Mouse (Mus musculus): ENCODE results near the gene Ltb4r2. TPM values are rescaled to one million over a fixed set of nuclear protein-coding genes. Genes with fewer than 3 reads are reported as not detected.

Ltb4r2 gene
- polyA plus RNA-seq (2012; rRNA removed), result 0.06 TPM in 2 replicates

- no peak for DNase-seq (ENCODE audit: low spot score)
These were observed at the start of gene Ltb4r2 for GRCm38 (mm10) chr14:55761163-55761562. Ltb4r2 (plus strand) TSS chr14:55761428.

GRCm38 (mm10) chr14:55711786-55712185 lies 49.4 kb upstream of the Ltb4r2 start:
- DNase-seq (ENCODE audit: low spot score), result no peak

GRCm38 (mm10) chr14:55713007-55713728 lies 48.1 kb upstream of the Ltb4r2 start:
- DNase-seq (ENCODE audit: low spot score), result no peak

- DNase-seq (ENCODE audit: low spot score), result no peak
These were observed 47.5 kb upstream of the Ltb4r2 start, which contains the start of gene Tgm1 for GRCm38 (mm10) chr14:55713729-55714122. Tgm1 (minus strand) TSS chr14:55713926.

- DNase-seq (ENCODE audit: low spot score), result no peak
These were observed 46.3 kb upstream of the Ltb4r2 start for GRCm38 (mm10) chr14:55714893-55715292.

- DNase-seq (ENCODE audit: low spot score), result no peak
These were observed 45.0 kb upstream of the Ltb4r2 start for GRCm38 (mm10) chr14:55716271-55716670.

DNA sequence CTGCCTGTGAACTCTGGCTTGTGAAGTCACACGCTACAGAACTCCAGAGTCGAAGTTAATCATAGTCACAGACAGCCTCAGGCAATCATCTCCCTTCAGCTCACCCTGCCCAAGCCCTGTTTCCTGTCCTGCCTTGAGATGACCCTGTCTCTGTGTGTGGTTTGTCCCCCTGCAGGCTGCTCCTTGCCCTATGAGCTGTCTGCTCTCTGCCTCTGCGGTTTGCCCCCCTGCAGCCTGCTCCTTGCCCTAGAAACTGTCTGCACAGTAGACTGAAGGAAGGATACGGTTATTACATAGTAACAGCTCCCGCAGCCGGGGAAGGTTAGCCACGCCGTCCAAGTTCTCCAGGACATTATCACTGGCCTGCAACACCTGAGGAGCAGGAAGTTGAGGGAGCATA lies 44.3 kb upstream of the Ltb4r2 start:
- DNase-seq (ENCODE audit: low spot score), result no peak

- no peak for DNase-seq (ENCODE audit: low spot score)
These were observed 41.5 kb upstream of the Ltb4r2 start for GRCm38 (mm10) chr14:55719737-55720136.

DNA sequence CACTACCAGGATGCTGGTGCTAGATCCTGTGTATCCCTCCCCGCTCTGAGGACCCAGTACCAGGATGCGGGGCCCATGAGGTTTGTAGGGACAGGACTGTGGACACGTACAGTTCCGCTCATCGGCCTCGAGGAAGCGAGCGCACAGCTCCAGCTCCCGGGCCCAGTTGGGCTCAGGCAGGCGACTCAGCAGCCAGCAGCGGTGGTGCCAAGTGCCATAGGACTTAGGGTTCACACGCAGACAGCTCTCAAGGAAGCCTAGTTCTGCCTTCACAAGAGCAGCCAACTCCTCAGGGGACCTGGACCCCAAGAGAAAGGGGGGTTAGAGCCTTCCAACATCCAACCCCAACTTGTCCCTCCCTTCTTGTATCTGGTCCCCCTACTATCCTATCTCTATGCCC lies 40.6 kb upstream of the Ltb4r2 start:
- DNase-seq (ENCODE audit: low spot score), result no peak

- no peak for DNase-seq (ENCODE audit: low spot score)
These were observed 40.2 kb upstream of the Ltb4r2 start for GRCm38 (mm10) chr14:55721076-55721475.

DNA sequence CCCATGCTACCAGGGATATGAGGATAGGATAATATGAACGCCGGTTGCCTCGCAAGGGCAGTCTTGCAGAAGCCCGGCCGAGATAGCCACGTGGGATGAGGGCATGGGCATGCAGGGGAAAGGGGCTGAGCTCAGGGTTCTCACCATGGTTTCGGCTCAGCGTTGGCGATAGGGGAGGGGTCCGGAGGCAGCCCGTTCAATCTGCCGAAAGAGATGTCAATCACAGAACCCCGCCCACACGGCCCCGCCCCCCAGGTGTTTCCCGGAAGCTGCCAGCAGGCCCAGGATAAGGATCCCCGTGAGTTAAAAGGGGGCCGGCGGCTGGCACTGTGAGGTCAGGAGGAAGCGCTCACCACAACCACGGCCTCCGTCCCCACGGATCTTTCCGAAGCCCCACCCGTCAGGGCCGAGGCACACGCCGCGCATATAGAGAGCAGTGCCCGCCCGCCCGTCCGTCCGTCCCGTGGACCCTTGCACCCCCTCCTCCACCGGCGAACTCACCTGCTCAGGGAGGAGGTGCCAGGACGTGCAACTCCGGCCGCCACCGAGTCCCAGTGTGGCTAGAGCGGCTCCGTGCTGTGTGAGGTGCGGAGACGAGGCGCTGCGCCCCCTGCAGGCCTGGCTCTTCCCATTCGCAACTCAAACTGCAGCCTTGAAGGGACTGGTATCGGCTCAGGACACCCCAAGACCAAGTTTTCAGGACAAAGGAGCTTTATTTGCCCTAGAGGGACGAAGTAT lies 39.4 kb upstream of the Ltb4r2 start, which contains the start of gene Rabggta:
Gene Rabggta (minus strand): TSS at position 564 of the 738 bp plus-strand sequence.
- DNase-seq (ENCODE audit: low spot score), result peak; percentile 82

- no peak for DNase-seq (ENCODE audit: low spot score)
These were observed 38.7 kb upstream of the Ltb4r2 start for GRCm38 (mm10) chr14:55722438-55722945.

DNA sequence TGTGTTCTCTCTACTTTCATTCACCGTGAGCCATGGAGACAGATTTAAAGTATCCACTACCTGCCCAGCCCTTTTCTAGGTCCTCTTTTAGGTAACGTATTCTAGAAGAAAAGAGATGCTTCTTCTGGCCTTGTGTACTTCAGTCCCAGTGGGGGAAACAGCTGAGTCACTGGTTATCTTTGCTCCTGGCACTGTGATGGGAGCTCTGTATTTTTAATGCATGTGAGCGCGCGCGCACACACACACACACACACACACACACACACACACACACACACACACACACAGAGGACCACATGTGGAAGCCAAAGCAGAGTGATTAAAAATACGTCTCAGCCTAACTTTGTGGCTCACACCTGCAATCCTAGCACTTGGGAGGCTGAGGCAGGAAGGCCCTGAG lies 37.8 kb upstream of the Ltb4r2 start:
- DNase-seq (ENCODE audit: low spot score), result no peak

DNA sequence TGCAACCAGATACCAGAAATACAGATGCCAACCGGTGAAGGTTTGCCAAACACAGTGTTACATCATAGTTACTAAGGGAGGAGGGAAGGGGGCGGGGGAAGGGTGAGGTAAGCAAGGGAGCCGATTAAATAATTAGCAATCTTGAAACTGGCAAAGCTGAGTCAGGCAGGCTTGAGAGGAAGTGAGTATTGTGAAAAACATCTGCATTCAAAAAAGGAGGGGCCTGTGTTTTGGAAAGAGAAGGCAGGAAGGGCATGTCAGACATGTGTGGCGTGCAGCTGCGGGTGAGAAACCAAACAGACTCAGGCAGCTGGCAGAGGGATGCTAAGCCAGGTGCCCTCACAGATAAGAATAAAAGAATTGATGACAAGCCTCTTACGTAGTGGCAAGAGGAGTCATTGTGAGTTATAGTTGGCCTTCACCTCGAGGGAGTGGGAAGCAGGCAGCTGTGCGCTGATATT lies 36.8 kb upstream of the Ltb4r2 start:
- no peak for DNase-seq (ENCODE audit: low spot score)

- DNase-seq (ENCODE audit: low spot score), result no peak
These were observed 35.0 kb upstream of the Ltb4r2 start for GRCm38 (mm10) chr14:55726261-55726660.

DNA sequence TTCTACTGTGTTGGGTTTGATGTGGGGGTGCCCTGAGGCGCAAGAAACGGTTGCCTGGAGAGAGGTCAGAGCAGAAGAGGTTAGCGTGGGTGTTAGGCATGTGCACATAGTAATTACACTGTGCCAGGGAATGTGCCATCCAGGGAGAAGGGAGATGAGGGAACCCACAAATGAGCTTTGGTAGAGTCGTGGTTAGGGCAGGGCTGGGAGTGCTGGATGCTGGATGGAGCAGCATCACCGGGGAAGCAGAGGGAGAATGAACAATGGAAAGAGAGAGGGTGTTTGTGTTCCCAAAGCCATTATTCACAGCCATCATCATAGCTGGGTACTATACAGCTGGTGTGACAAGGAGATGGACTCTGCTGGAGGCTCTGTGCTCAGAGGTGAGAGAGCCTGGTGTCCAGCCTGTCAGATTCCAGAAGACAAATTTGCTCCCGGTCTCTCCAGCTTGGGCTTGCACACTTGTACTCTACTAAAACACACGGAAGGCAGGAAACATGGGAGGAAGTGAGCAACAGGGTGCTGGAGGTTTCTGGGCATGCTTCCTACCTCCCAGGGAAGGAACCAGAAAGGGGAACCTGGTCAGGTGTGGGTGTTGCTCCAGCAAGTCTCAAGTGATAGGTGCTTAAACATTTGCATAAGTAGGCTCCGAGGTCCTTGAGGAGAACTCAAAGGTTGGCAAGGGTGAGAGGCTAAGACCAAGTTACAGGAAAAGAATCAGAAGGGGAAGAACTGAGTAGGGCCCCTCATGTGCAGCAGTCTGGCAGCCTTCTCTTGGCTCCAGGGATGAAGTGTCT lies 33.1 kb upstream of the Ltb4r2 start:
- no peak for DNase-seq (ENCODE audit: low spot score)

- DNase-seq (ENCODE audit: low spot score), result no peak
These were observed 31.1 kb upstream of the Ltb4r2 start for GRCm38 (mm10) chr14:55730116-55730515.

DNA sequence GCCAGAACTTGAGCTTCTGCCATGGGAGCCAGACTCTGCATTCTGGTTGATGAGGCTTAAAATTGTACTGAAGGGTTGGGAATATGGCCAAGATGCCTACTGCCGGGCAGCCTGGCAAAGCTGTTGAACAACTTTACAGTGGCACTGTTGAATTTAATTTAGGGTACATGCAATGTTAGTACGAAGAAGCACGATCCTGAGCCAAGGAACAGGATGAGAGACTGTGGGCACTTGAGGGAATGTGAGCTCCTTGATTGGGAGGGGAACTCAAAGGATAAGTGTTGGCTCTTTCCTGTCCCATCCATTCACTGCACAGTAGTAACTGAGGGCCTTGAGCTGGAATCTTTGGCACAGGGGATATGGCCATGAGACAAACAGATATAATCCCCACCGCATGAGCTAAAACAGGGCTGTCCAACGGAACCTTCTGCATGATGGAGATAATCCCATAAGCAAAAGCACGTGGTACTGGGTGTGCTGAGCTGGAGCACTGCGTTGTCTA lies 30.6 kb upstream of the Ltb4r2 start:
- DNase-seq (ENCODE audit: low spot score), result no peak

DNA sequence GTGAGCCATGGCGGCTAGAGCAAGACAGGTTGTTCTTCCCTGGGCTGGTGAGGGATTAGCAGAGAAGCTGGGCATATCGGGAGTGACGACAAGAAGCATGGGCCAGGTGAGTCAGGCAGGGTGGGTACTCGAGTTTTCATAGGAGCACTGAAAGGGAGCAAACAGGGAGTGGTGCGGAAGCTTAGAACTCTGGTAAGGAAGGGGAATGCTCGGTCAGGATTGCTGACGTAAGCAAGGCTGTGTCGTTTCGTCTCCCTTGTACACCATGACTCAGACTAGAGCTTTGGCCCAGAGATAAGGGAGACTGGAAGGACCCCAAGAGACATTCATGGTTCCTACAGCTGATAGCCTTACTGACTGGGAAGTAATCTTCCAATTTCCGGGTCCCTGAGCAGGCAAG lies 27.3 kb upstream of the Ltb4r2 start:
- no peak for DNase-seq (ENCODE audit: low spot score)

DNA sequence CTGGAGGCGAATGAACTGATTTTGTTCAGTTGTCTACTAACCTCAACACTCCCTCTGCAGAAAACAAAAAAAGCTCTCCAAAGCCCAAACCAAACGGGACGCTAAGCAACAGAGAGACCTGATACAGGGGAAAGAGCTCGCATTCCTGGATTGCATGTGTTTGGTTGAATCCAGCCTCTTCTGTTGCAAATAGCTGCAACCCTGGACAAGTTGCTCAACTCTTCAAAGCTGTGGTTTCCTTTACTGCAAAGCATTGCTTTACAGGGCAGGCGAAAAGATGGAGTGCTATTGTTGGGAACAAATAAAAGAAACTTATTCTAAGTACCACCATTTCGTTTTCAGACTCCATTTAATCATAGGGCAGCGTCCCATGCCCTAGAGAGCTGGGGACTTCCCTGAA lies 26.4 kb upstream of the Ltb4r2 start:
- DNase-seq (ENCODE audit: low spot score), result no peak

GRCm38 (mm10) chr14:55735334-55735733 lies 25.9 kb upstream of the Ltb4r2 start:
- DNase-seq (ENCODE audit: low spot score), result no peak

- DNase-seq (ENCODE audit: low spot score), result no peak
These were observed 25.5 kb upstream of the Ltb4r2 start for GRCm38 (mm10) chr14:55735758-55736157.

All from urinary bladder, adult 2 months (tissue).